Mouse (Mus musculus): ENCODE results near the gene Hace1. TPM values are rescaled to one million over a fixed set of nuclear protein-coding genes. Genes with fewer than 3 reads are reported as not detected.

The Hace1 gene
- polyA plus RNA-seq, 1 experiment from 2014 or later, result 19.9 TPM

DNA sequence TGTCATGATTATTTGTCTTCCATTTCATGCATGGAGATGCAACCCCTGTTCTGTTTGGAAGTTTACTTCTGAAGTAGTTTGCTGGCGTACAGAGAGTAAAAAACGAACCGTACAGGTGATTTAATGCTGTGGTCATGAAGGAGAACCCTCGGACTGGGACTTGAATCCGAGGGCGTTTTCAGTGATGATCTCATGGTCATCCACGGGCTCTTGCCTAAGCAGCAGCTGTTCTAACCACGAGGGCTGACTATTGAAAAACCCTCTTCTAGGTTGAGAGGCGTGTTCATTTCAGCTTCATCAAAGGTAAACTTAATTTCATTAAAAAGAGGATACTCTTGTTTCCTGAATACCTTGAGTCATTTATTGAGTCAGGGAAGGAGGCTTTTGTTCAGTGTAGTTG is 84.4 kb downstream of the Hace1 start:
- ATAC-seq (ENCODE audit: low FRiP score, low TSS enrichment), result no peak
- H3K4me1 ChIP-seq (ENCODE audit: control insufficient read depth, insufficient read depth, low read length), result no peaks in the 10 kb centered on the region
- no peak overlapping the region for H3K27ac ChIP-seq (replicated peaks; ENCODE audit: low read depth, low read length)

DNA sequence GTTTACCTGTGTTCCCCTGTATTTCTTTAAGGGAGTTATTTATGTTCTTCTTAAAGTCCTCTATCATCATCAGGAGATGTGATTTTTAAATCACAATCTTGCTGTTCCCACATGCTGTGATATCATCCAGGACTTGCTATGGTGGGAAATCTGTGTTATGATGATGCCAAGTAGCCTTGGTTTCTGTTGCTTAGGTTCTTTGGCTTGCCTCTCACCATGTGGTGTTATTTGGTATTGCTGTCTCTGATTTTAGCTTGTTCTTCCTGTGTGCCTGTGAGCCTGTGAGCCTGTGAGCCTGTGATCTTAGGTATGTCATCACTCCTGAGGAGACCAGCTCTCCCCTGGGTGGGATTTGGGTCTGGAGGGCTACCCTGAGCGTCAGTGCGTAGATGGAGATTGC is 90.6 kb downstream of the Hace1 start:
- ATAC-seq (ENCODE audit: low FRiP score, low TSS enrichment), result no peak
- H3K4me3 ChIP-seq (replicated peaks; ENCODE audit: low read depth, low read length), result no peak overlapping the region
- 100% methylated on average over 2 of the region's 2 CpGs for WGBS

More for the DNA sequence above, 84.4 kb downstream of the Hace1 start:
- Histone ChIP-seq H3K36me3 (ENCODE audit: control insufficient read depth, insufficient read depth, low read length) (no peaks in the 10 kb centered on the region), H3K4me3 (replicated peaks; ENCODE audit: low read depth, low read length) (no peak overlapping the region), H3K9me3 (ENCODE audit: control insufficient read depth, low read length) (no peaks in the 10 kb centered on the region), H3K9ac (replicated peaks; ENCODE audit: low read length) (no peak overlapping the region), H3K27me3 (ENCODE audit: control insufficient read depth, insufficient read depth, low read length) (no peaks in the 10 kb centered on the region), H3K4me2 (ENCODE audit: low read length) (no peak overlapping the region)
- no peak for DNase-seq
- 94% methylated on average over 9 of the region's 9 CpGs for WGBS

GRCm38 (mm10) chr10:45676796-45677195 is 99.2 kb downstream of the Hace1 start:
- DNase-seq (peak; percentile 71), ATAC-seq (ENCODE audit: low FRiP score, low TSS enrichment) (no peak)
- H3K36me3 ChIP-seq (ENCODE audit: control insufficient read depth, insufficient read depth, low read length), result peaks cover 3% of the 10 kb centered on the region; the same call in 1 of the 2 replicates
- no peak overlapping the region for H3K4me2 ChIP-seq (ENCODE audit: low read length)
- H3K9ac ChIP-seq (replicated peaks; ENCODE audit: low read length), result no peak overlapping the region
- H3K9me3 ChIP-seq (ENCODE audit: control insufficient read depth, low read length), result no peaks in the 10 kb centered on the region
- H3K27ac ChIP-seq (replicated peaks; ENCODE audit: low read depth, low read length), result no peak overlapping the region
- no peaks in the 10 kb centered on the region for H3K27me3 ChIP-seq (ENCODE audit: control insufficient read depth, insufficient read depth, low read length)
- H3K4me1 ChIP-seq (ENCODE audit: control insufficient read depth, insufficient read depth, low read length), result no peaks in the 10 kb centered on the region
- no peak overlapping the region for H3K4me3 ChIP-seq (replicated peaks; ENCODE audit: low read depth, low read length)

More for the DNA sequence above, 90.6 kb downstream of the Hace1 start:
- peaks cover 3% of the 10 kb centered on the region; the same call in 1 of the 2 replicates for H3K36me3 ChIP-seq (ENCODE audit: control insufficient read depth, insufficient read depth, low read length)
- H3K27me3 ChIP-seq (ENCODE audit: control insufficient read depth, insufficient read depth, low read length), result no peaks in the 10 kb centered on the region
- H3K27ac ChIP-seq (replicated peaks; ENCODE audit: low read depth, low read length), result no peak overlapping the region
- no peak overlapping the region for H3K9ac ChIP-seq (replicated peaks; ENCODE audit: low read length)
- no peaks in the 10 kb centered on the region for H3K9me3 ChIP-seq (ENCODE audit: control insufficient read depth, low read length)
- no peak for DNase-seq
- H3K4me2 ChIP-seq (ENCODE audit: low read length), result no peak overlapping the region
- H3K4me1 ChIP-seq (ENCODE audit: control insufficient read depth, insufficient read depth, low read length), result no peaks in the 10 kb centered on the region

DNA sequence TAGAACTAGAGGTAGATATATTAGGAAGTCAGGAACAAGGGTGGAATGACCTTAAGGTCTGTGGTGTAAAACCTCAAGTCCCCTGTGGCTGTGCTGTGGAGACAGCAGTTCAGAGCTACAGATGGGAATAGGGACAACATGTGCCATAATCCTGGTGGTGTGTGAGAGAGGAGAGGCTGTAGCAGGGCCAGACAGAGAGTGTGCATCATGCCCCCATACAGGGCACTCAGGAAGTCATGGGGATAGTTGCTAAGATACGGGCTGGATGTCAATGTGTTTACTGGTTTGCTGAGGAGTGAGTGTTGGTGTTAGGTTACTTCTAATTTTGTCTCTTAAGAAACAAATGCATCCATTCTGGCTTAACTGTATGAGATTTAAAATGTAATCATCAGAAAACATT is 108.6 kb downstream of the Hace1 start:
- no peak overlapping the region for H3K4me2 ChIP-seq (ENCODE audit: low read length)
- H3K36me3 ChIP-seq (ENCODE audit: control insufficient read depth, insufficient read depth, low read length), result peaks cover 4% of the 10 kb centered on the region; the same call in 1 of the 2 replicates
- H3K9me3 ChIP-seq (ENCODE audit: control insufficient read depth, low read length), result no peaks in the 10 kb centered on the region
- no peaks in the 10 kb centered on the region for H3K4me1 ChIP-seq (ENCODE audit: control insufficient read depth, insufficient read depth, low read length)
- no peak overlapping the region for H3K9ac ChIP-seq (replicated peaks; ENCODE audit: low read length)
- ATAC-seq (ENCODE audit: low FRiP score, low TSS enrichment) (no peak), DNase-seq (no peak)
- WGBS, result 93% methylated on average over 1 of the region's 1 CpGs
- no peak overlapping the region for H3K27ac ChIP-seq (replicated peaks; ENCODE audit: low read depth, low read length)
- no peaks in the 10 kb centered on the region for H3K27me3 ChIP-seq (ENCODE audit: control insufficient read depth, insufficient read depth, low read length)
- no peak overlapping the region for H3K4me3 ChIP-seq (replicated peaks; ENCODE audit: low read depth, low read length)

GRCm38 (mm10) chr10:45694931-45695330 is 117.3 kb downstream of the Hace1 start:
- no peak overlapping the region for H3K27ac ChIP-seq (replicated peaks; ENCODE audit: low read depth, low read length)
- H3K4me1 ChIP-seq (ENCODE audit: control insufficient read depth, insufficient read depth, low read length), result no peaks in the 10 kb centered on the region
- ATAC-seq (ENCODE audit: low FRiP score, low TSS enrichment) (no peak), DNase-seq (no peak)
- H3K36me3 ChIP-seq (ENCODE audit: control insufficient read depth, insufficient read depth, low read length), result no peaks in the 10 kb centered on the region
- no peak overlapping the region for H3K4me2 ChIP-seq (ENCODE audit: low read length)
- H3K9ac ChIP-seq (replicated peaks; ENCODE audit: low read length), result no peak overlapping the region
- no peaks in the 10 kb centered on the region for H3K9me3 ChIP-seq (ENCODE audit: control insufficient read depth, low read length)
- no peaks in the 10 kb centered on the region for H3K27me3 ChIP-seq (ENCODE audit: control insufficient read depth, insufficient read depth, low read length)
- H3K4me3 ChIP-seq (replicated peaks; ENCODE audit: low read depth, low read length), result no peak overlapping the region

GRCm38 (mm10) chr10:45695522-45695921 is 117.9 kb downstream of the Hace1 start:
- ATAC-seq (ENCODE audit: low FRiP score, low TSS enrichment) (no peak), DNase-seq (no peak)
- H3K9me3 ChIP-seq (ENCODE audit: control insufficient read depth, low read length), result no peaks in the 10 kb centered on the region
- no peak overlapping the region for H3K9ac ChIP-seq (replicated peaks; ENCODE audit: low read length)
- no peaks in the 10 kb centered on the region for H3K36me3 ChIP-seq (ENCODE audit: control insufficient read depth, insufficient read depth, low read length)
- no peak overlapping the region for H3K4me2 ChIP-seq (ENCODE audit: low read length)
- no peak overlapping the region for H3K27ac ChIP-seq (replicated peaks; ENCODE audit: low read depth, low read length)
- no peaks in the 10 kb centered on the region for H3K27me3 ChIP-seq (ENCODE audit: control insufficient read depth, insufficient read depth, low read length)
- H3K4me1 ChIP-seq (ENCODE audit: control insufficient read depth, insufficient read depth, low read length), result no peaks in the 10 kb centered on the region
- no peak overlapping the region for H3K4me3 ChIP-seq (replicated peaks; ENCODE audit: low read depth, low read length)
- 93% methylated on average over 1 of the region's 1 CpGs for WGBS

DNA sequence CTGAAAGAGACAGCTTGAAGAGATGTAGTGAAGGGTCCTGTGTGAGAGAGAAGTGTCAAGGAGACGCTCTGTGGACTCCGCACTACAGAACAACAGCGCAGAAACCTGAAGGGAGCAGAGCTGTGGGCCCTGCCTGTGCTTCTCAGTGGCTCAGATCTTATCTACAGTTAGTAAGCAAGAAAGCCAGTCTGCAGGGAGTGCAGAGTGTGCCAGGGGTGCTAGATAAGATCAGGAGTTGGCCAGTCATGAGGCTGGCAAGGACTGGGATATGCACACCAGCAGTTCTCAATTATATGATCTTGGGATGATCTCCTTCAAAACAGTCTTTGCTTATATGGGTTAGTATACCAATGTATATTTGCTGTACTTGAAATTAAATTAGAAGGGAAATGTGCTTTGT is 121.3 kb downstream of the Hace1 start:
- no peak overlapping the region for H3K4me3 ChIP-seq (replicated peaks; ENCODE audit: low read depth, low read length)
- no peak for ATAC-seq (ENCODE audit: low FRiP score, low TSS enrichment)
- no peaks in the 10 kb centered on the region for H3K27me3 ChIP-seq (ENCODE audit: control insufficient read depth, insufficient read depth, low read length)
- no peaks in the 10 kb centered on the region for H3K9me3 ChIP-seq (ENCODE audit: control insufficient read depth, low read length)
- no peak overlapping the region for H3K27ac ChIP-seq (replicated peaks; ENCODE audit: low read depth, low read length)
- no peak for DNase-seq
- no peaks in the 10 kb centered on the region for H3K4me1 ChIP-seq (ENCODE audit: control insufficient read depth, insufficient read depth, low read length)
- H3K36me3 ChIP-seq (ENCODE audit: control insufficient read depth, insufficient read depth, low read length), result no peaks in the 10 kb centered on the region
- WGBS, result 83% methylated on average over 3 of the region's 3 CpGs
- no peak overlapping the region for H3K9ac ChIP-seq (replicated peaks; ENCODE audit: low read length)
- no peak overlapping the region for H3K4me2 ChIP-seq (ENCODE audit: low read length)

- Histone ChIP-seq H3K4me3 (replicated peaks; ENCODE audit: low read depth, low read length) (no peak overlapping the region), H3K36me3 (ENCODE audit: control insufficient read depth, insufficient read depth, low read length) (no peaks in the 10 kb centered on the region)
- 97% methylated on average over 2 of the region's 2 CpGs for WGBS
These were observed 129.2 kb downstream of the Hace1 start for GRCm38 (mm10) chr10:45706849-45707248.

GRCm38 (mm10) chr10:45710848-45711247 is 133.2 kb downstream of the Hace1 start:
- 0 out of 2 replicates have a peak, but pooled peaks cover 5% of the 10 kb centered on the region for H3K36me3 ChIP-seq (ENCODE audit: control insufficient read depth, insufficient read depth, low read length)
- no peaks in the 10 kb centered on the region for H3K9me3 ChIP-seq (ENCODE audit: control insufficient read depth, low read length)
- DNase-seq (peak; percentile 6), ATAC-seq (ENCODE audit: low FRiP score, low TSS enrichment) (no peak; the same call in 1 of the 2 replicates)
- 66% methylated on average over 3 of the region's 3 CpGs for WGBS
- peaks cover 5% of the 10 kb centered on the region for H3K4me1 ChIP-seq (ENCODE audit: control insufficient read depth, insufficient read depth, low read length)
- H3K27ac ChIP-seq (replicated peaks; ENCODE audit: low read depth, low read length), result peak overlapping the region; percentile 26
- H3K4me3 ChIP-seq (replicated peaks; ENCODE audit: low read depth, low read length), result no peak overlapping the region
- H3K4me2 ChIP-seq (ENCODE audit: low read length), result no peak overlapping the region
- no peak overlapping the region for H3K9ac ChIP-seq (replicated peaks; ENCODE audit: low read length)
- H3K27me3 ChIP-seq (ENCODE audit: control insufficient read depth, insufficient read depth, low read length), result no peaks in the 10 kb centered on the region

More at GRCm38 (mm10) chr10:45706849-45707248, 129.2 kb downstream of the Hace1 start:
- DNase-seq, result no peak
- H3K4me2 ChIP-seq (ENCODE audit: low read length), result no peak overlapping the region
- no peaks in the 10 kb centered on the region for H3K9me3 ChIP-seq (ENCODE audit: control insufficient read depth, low read length)
- peaks cover 5% of the 10 kb centered on the region for H3K4me1 ChIP-seq (ENCODE audit: control insufficient read depth, insufficient read depth, low read length)
- H3K27me3 ChIP-seq (ENCODE audit: control insufficient read depth, insufficient read depth, low read length), result no peaks in the 10 kb centered on the region
- H3K27ac ChIP-seq (replicated peaks; ENCODE audit: low read depth, low read length), result no peak overlapping the region
- no peak overlapping the region for H3K9ac ChIP-seq (replicated peaks; ENCODE audit: low read length)
- no peak for ATAC-seq (ENCODE audit: low FRiP score, low TSS enrichment)

Measured in midbrain, embryonic 14.5 days (tissue).